Mouse (Mus musculus) ES-Bruce4 (cell line): Measurements from ENCODE around the gene Acer1.

Experiments used
- CTCF ChIP-seq: IDR thresholded peaks from one replicate; pipeline ENCODE4 v1.8.1; 2011; ENCODE audit warnings: low read depth, low read length
- EP300 ChIP-seq: IDR thresholded peaks from 2 replicates; pipeline ENCODE4 v1.6.1; 2011; ENCODE audit warnings: low read depth, low read length; ENCODE audit not compliant: insufficient read depth
- POLR2A ChIP-seq: IDR thresholded peaks from one replicate; pipeline ENCODE4 v1.8.1; 2011; ENCODE audit warnings: low read length; ENCODE audit not compliant: insufficient read depth

GRCm38 (mm10) chr17:57027471-57027870 lies 45.5 kb upstream of the Acer1 start:
- TF ChIP-seq CTCF, result no peak
- no peak for TF ChIP-seq POLR2A
- TF ChIP-seq EP300, result no peak
